Mouse (Mus musculus): Measurements from ENCODE around the gene Gm4027. TPM values are rescaled to one million over a fixed set of nuclear protein-coding genes. Genes with fewer than 3 reads are reported as not detected.
"Not testable (repeated sequence)": the region's sequence is repeated elsewhere in the genome, so short reads cannot be mapped to it uniquely, and the experiment has no call there.

Gene Gm4027
- not detected in 2 replicates for polyA plus RNA-seq (2015; fragmentation: Nextera tagmentation; extraction: Ambion mirVana)

DNA sequence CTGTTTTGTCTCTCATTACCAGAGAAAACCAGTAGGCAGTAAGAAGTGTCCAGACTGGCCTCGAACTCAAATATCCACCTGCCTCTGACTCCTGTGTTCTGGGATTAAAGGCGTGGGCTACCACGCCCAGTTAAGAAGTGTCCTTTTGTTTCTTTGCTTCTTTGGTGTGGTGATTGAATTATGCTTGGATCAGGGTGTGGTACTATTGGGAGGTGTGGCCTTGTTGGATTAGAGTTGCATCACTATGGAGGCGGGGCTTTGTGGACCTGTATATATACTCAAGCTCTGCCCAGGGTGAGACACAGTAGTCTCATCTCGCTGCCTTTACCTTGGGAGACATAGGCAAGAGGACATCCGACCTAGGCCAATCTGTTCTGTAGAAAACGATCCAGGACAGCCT is at the start of gene Gm4027:
Gene Gm4027, plus strand, starts transcription at position 301 of the 400 bp plus-strand sequence.
- 90% methylated on average over 4 of the region's 7 CpGs for WGBS
- not testable (repeated sequence) for H3K4me1 ChIP-seq (replicated peaks); H3K36me3 ChIP-seq; H3K9ac ChIP-seq (replicated peaks); ATAC-seq; H3K4me2 ChIP-seq (replicated peaks); H3K27ac ChIP-seq; H3K27me3 ChIP-seq; H3K4me3 ChIP-seq (replicated peaks); H3K9me3 ChIP-seq

DNA sequence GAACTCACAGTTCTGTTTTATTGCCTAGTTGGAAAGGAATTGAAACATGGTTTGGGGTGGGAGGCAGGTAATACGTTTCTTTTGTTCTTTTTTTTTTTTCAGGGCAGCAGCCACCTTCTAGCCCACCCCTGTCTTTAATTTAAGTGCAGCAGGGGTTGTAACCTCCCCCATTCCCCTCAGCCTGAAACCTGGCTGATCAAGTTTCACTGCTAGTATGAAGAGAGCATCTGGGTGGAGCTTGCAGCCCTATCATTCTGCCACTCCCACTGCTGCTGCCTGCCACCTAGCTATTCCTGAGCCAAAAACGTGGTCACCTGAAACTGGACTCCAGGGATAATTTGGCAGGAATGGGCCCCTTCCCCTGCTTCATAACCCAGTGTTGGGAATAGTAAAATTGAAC is 17.3 kb upstream of the Gm4027 start:
- not testable (repeated sequence) for H3K9me3 ChIP-seq; H3K36me3 ChIP-seq; H3K27ac ChIP-seq; H3K4me2 ChIP-seq (replicated peaks); H3K4me1 ChIP-seq (replicated peaks); H3K4me3 ChIP-seq (replicated peaks); H3K27me3 ChIP-seq; ATAC-seq; H3K9ac ChIP-seq (replicated peaks)
- 13% methylated on average over 2 of the region's 2 CpGs for WGBS

DNA sequence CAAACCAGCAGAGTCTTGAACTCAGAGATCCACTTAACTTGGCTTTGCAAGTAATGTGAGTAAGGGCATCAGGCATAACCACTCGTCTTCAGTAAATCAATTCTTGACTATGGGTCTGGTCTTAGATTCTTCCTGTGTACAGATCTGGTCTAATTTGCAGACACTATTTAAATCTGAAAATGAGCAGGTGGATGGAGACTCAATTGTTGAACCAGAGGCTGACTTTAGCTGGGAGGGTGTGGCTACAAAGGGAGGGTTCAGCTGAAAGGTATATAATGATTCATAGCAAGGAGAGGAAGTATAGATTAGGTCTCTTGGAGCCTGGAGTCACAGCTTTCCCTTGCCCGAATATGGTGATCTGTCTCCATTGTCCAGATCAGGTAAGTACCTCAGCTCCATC is 16.3 kb upstream of the Gm4027 start, which contains the start of gene Oog1:
Gene Oog1, plus strand, starts transcription at position 301 of the 400 bp plus-strand sequence.
- H3K36me3 ChIP-seq; H3K27me3 ChIP-seq; H3K9ac ChIP-seq (replicated peaks); H3K27ac ChIP-seq; H3K9me3 ChIP-seq; H3K4me1 ChIP-seq (replicated peaks); H3K4me2 ChIP-seq (replicated peaks); H3K4me3 ChIP-seq (replicated peaks); ATAC-seq: not testable (repeated sequence)
- 68% methylated on average over 1 of the region's 2 CpGs for WGBS

DNA sequence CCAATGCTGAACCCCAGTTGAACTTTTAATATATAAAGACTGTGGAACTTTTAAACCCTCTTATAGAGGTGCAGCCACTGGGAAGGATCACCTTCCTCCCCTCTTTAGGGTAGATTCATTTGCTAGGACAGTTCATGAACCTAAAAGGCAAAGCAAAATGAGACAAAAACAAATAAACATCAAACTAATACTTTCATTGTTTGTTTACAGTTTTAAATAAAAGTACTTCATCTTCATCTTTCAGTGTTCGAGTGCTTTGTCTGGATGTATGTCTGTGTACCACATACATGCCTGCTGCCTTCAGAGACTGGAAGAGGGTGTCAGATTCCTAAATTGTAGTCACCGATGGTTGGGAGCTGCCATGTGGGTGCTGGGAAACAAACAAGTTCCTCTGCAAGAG is 25.9 kb downstream of the Gm4027 start, which contains the start of gene Gm16381:
Gene Gm16381, minus strand, starts transcription at position 101 of the 400 bp plus-strand sequence.
- not testable (repeated sequence) for H3K9me3 ChIP-seq; H3K27ac ChIP-seq; H3K27me3 ChIP-seq; H3K4me1 ChIP-seq (replicated peaks); H3K36me3 ChIP-seq; H3K4me3 ChIP-seq (replicated peaks); ATAC-seq; H3K4me2 ChIP-seq (replicated peaks); H3K9ac ChIP-seq (replicated peaks)
- 85% methylated on average over 2 of the region's 2 CpGs for WGBS

DNA sequence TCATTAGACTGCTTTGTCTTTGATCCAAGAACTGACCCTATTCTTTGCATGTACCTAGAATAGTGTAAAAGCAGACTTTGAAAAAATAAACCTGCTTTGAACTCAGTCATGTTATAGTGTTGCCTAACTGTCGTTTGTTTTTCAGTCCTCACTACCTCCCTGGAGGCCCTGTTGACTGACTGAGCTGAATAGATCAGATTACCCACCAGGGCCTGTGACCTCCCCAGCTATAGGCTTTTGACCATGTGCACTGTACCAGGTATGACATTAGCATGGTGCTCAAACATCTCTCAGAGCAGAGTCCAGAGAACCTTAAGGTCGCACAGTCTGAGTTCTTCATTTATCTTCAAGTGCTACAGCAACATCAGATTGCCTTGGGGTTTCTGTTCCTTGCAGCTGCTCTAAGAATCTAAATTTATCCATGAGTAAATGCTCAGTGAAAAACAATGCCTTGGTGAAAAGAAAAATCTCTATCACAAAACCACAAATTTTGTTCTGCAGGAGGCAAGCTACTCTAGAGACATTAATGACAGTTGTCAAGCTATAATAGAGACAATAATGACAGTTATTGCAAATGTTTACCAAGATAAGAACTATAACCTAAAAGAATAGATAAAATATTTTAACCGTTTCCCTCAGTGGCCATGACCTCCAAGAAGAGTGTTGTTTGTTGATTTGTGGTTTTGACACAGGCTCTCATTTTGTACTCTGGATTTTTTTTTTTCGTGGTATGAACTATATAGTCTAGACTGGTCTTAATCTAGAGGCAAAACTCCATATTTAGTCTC is 34.4 kb downstream of the Gm4027 start:
- H3K4me1 ChIP-seq (replicated peaks); H3K36me3 ChIP-seq; H3K4me2 ChIP-seq (replicated peaks); H3K27ac ChIP-seq; H3K9ac ChIP-seq (replicated peaks); H3K27me3 ChIP-seq; ATAC-seq; H3K9me3 ChIP-seq; H3K4me3 ChIP-seq (replicated peaks): not testable (repeated sequence)
- WGBS: 65% methylated on average over 2 of the region's 4 CpGs

Other genes with a start within 250 kb of the Gm4027 start
- gene Sptlc2, start 230.5 kb upstream of the Gm4027 start, polyA plus RNA-seq (2015; fragmentation: Nextera tagmentation; extraction: Ambion mirVana): 55.5 and 59.9 TPM in 2 replicates
- gene Slirp, start 175.0 kb upstream of the Gm4027 start, polyA plus RNA-seq (2015; fragmentation: Nextera tagmentation; extraction: Ambion mirVana): 305 and 312 TPM in 2 replicates
- gene Alkbh1, start 174.9 kb upstream of the Gm4027 start, polyA plus RNA-seq (2015; fragmentation: Nextera tagmentation; extraction: Ambion mirVana): 45.3 and 50.1 TPM in 2 replicates
- gene Snw1, start 146.6 kb upstream of the Gm4027 start, polyA plus RNA-seq (2015; fragmentation: Nextera tagmentation; extraction: Ambion mirVana): 132 and 135 TPM in 2 replicates
- not detected in 2 replicates for gene Gm5788, start 124.1 kb upstream of the Gm4027 start, polyA plus RNA-seq (2015; fragmentation: Nextera tagmentation; extraction: Ambion mirVana)
- not detected in 2 replicates for gene Gm8300, start 104.6 kb upstream of the Gm4027 start, polyA plus RNA-seq (2015; fragmentation: Nextera tagmentation; extraction: Ambion mirVana)
- gene Oog1, start 16.2 kb upstream of the Gm4027 start, polyA plus RNA-seq (2015; fragmentation: Nextera tagmentation; extraction: Ambion mirVana): not detected in 2 replicates
- gene Gm16381, start 25.8 kb downstream of the Gm4027 start, polyA plus RNA-seq (2015; fragmentation: Nextera tagmentation; extraction: Ambion mirVana): not detected in 2 replicates
- not detected in 2 replicates for gene Gm21319, start 156.9 kb downstream of the Gm4027 start, polyA plus RNA-seq (2015; fragmentation: Nextera tagmentation; extraction: Ambion mirVana)
- not detected in 2 replicates for gene Gm21936, start 176.6 kb downstream of the Gm4027 start, polyA plus RNA-seq (2015; fragmentation: Nextera tagmentation; extraction: Ambion mirVana)
- gene BB287469, start 197.7 kb downstream of the Gm4027 start, polyA plus RNA-seq (2015; fragmentation: Nextera tagmentation; extraction: Ambion mirVana): not detected in 2 replicates
- not detected in 2 replicates for gene Gm2001, start 223.5 kb downstream of the Gm4027 start, polyA plus RNA-seq (2015; fragmentation: Nextera tagmentation; extraction: Ambion mirVana)

Measured in midbrain, embryonic 13.5 days (tissue).